Mouse (Mus musculus): ENCODE results near the gene Slc23a2. TPM values are rescaled to one million over a fixed set of nuclear protein-coding genes. Genes with fewer than 3 reads are reported as not detected.
A peak's percentile ranks its signal among the peaks of the same experiment; 100 is the strongest.

Slc23a2 gene
- polyA plus RNA-seq, 1 experiment from 2014 or later: 14.5 TPM

- H3K4me2 ChIP-seq: peak overlapping the region; percentile 54
- H3K4me1 ChIP-seq: peaks cover 13% of the 10 kb centered on the region
- 10% methylated on average over 9 of the region's 9 CpGs for WGBS
- H3K9me3 ChIP-seq (replicated peaks): no peaks in the 10 kb centered on the region
- ATAC-seq (replicated peaks; ENCODE audit: low FRiP score): peak; percentile 77; the same call in 1 of the 2 replicates
- no peaks in the 10 kb centered on the region for H3K27me3 ChIP-seq
- peak overlapping the region; percentile 22 for H3K4me3 ChIP-seq (replicated peaks)
- no peaks in the 10 kb centered on the region for H3K36me3 ChIP-seq
- H3K27ac ChIP-seq: no peak overlapping the region
- no peak overlapping the region for H3K9ac ChIP-seq
Measured at GRCm38 (mm10) chr2:132131266-132131665, 13.6 kb downstream of the Slc23a2 start.

DNA sequence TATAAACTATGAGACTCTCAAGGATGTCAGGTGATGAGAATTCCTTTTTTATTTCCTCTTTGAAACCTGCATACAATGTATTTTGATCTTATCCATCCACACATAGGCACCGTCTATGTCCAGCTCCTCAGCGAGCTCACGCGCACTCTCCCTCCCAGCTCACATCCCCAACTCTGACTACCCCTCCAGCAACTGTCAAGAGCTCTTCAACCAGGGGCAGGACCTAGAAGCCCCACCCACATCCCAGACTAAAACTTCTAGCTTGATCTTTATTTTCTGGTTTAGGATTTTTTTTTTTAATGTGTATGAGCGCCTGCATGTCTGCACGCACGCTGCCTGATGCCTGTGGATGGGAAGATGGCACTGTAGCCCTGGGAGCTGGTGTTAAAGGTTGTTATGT, 14.9 kb downstream of the Slc23a2 start:
- ATAC-seq (replicated peaks; ENCODE audit: low FRiP score): no peak
- no peak overlapping the region for H3K4me3 ChIP-seq (replicated peaks)
- WGBS: 91% methylated on average over 7 of the region's 7 CpGs
- no peaks in the 10 kb centered on the region for H3K9me3 ChIP-seq (replicated peaks)
- H3K36me3 ChIP-seq: no peaks in the 10 kb centered on the region
- H3K27ac ChIP-seq: no peak overlapping the region
- no peak overlapping the region for H3K4me2 ChIP-seq
- no peak overlapping the region for H3K9ac ChIP-seq
- H3K4me1 ChIP-seq: peaks cover 16% of the 10 kb centered on the region
- H3K27me3 ChIP-seq: no peaks in the 10 kb centered on the region

- Histone ChIP-seq H3K4me2 (no peak overlapping the region), H3K36me3 (no peaks in the 10 kb centered on the region)
- WGBS: 88% methylated on average over 7 of the region's 7 CpGs
Measured at GRCm38 (mm10) chr2:132129247-132129646, 15.7 kb downstream of the Slc23a2 start.

GRCm38 (mm10) chr2:132127904-132128303, 17.0 kb downstream of the Slc23a2 start:
- WGBS: 55% methylated on average over 10 of the region's 10 CpGs
- H3K27me3 ChIP-seq: no peaks in the 10 kb centered on the region
- peaks cover 11% of the 10 kb centered on the region for H3K4me1 ChIP-seq
- no peak overlapping the region for H3K9ac ChIP-seq
- H3K27ac ChIP-seq: no peak overlapping the region
- H3K9me3 ChIP-seq (replicated peaks): no peaks in the 10 kb centered on the region
- no peak overlapping the region for H3K4me2 ChIP-seq
- ATAC-seq (replicated peaks; ENCODE audit: low FRiP score): no peak
- H3K4me3 ChIP-seq (replicated peaks): no peak overlapping the region
- no peaks in the 10 kb centered on the region for H3K36me3 ChIP-seq

More at GRCm38 (mm10) chr2:132129247-132129646, 15.7 kb downstream of the Slc23a2 start:
- no peak overlapping the region for H3K27ac ChIP-seq
- H3K9me3 ChIP-seq (replicated peaks): no peaks in the 10 kb centered on the region
- peaks cover 13% of the 10 kb centered on the region for H3K4me1 ChIP-seq
- no peak overlapping the region for H3K4me3 ChIP-seq (replicated peaks)
- no peak for ATAC-seq (replicated peaks; ENCODE audit: low FRiP score)
- no peak overlapping the region for H3K9ac ChIP-seq
- H3K27me3 ChIP-seq: no peaks in the 10 kb centered on the region

DNA sequence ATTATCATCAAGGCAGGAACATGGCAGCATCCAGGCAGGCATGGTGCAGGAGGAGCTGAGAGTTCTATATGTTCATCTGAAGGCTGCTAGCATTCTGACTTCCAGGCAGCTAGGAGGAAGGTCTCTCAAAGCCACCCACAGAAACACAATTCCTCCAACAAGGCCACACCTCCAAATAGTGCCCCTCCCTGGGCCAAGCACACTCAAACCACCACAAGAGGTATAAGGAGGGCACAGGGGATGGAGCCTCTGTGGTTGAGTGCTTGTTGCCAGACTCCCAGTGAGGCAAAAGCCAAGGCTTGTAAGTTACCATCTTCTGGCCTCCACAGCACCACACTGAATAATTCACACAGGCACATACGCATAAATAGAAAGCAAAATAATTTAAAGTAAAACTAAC, 18.6 kb downstream of the Slc23a2 start:
- H3K4me1 ChIP-seq: peaks cover 5% of the 10 kb centered on the region
- H3K4me3 ChIP-seq (replicated peaks): no peak overlapping the region
- no peaks in the 10 kb centered on the region for H3K36me3 ChIP-seq
- 81% methylated on average over 1 of the region's 1 CpGs for WGBS
- ATAC-seq (replicated peaks; ENCODE audit: low FRiP score): no peak
- no peak overlapping the region for H3K27ac ChIP-seq
- H3K9me3 ChIP-seq (replicated peaks): no peaks in the 10 kb centered on the region
- no peak overlapping the region for H3K9ac ChIP-seq
- H3K4me2 ChIP-seq: no peak overlapping the region
- no peaks in the 10 kb centered on the region for H3K27me3 ChIP-seq

GRCm38 (mm10) chr2:132123063-132123462, 21.8 kb downstream of the Slc23a2 start:
- H3K36me3 ChIP-seq: no peaks in the 10 kb centered on the region
- H3K9me3 ChIP-seq (replicated peaks): no peaks in the 10 kb centered on the region
- no peak overlapping the region for H3K9ac ChIP-seq
- H3K4me1 ChIP-seq: peaks cover 3% of the 10 kb centered on the region; the same call in 1 of the 2 replicates
- ATAC-seq (replicated peaks; ENCODE audit: low FRiP score): no peak
- H3K27ac ChIP-seq: no peak overlapping the region
- no peaks in the 10 kb centered on the region for H3K27me3 ChIP-seq
- H3K4me2 ChIP-seq: no peak overlapping the region
- H3K4me3 ChIP-seq (replicated peaks): no peak overlapping the region
- 81% methylated on average over 4 of the region's 4 CpGs for WGBS

DNA sequence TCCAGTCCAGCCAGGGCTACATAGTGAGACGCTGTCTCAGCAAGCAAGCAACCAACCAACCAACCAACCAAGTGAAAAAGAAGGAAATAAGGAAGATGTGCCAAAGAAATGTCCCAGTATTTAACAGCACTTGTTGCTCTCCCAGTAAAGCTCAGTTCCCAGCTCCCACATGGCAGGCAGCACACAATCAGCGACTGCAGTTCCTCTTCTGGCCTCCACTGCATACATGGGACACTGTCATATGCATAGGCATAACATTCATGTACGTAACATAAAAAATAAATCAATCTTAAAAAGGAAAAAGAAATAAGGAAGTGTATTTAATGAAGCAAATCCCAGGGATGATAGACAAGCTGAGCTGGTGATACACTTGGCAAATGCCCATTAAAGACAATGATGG, 23.9 kb downstream of the Slc23a2 start:
- H3K9me3 ChIP-seq (replicated peaks): no peaks in the 10 kb centered on the region
- H3K27me3 ChIP-seq: no peaks in the 10 kb centered on the region
- no peaks in the 10 kb centered on the region for H3K36me3 ChIP-seq
- H3K4me1 ChIP-seq: peaks cover 3% of the 10 kb centered on the region; the same call in 1 of the 2 replicates
- H3K27ac ChIP-seq: no peak overlapping the region
- H3K9ac ChIP-seq: no peak overlapping the region
- 90% methylated on average over 3 of the region's 3 CpGs for WGBS
- H3K4me2 ChIP-seq: no peak overlapping the region
- no peak for ATAC-seq (replicated peaks; ENCODE audit: low FRiP score)
- H3K4me3 ChIP-seq (replicated peaks): no peak overlapping the region

DNA sequence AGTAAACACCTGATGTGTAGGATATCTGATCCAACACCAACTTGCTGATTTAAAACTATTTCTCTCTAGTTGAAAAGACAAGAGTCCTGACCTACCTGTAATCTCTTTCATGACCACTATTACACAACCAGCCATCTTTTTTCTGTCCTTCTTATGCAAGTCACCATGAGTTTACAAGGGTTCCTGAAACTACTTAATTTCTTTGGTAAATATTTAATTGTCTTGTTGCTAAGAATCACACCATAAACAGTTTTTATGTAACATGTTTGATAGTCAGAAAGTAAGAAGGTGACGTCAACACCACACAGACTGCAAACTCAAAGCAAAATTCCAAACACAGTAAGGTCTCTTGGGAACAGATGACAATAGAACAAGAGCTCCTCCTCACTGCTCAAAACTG, 26.3 kb downstream of the Slc23a2 start:
- H3K36me3 ChIP-seq: no peaks in the 10 kb centered on the region
- no peaks in the 10 kb centered on the region for H3K27me3 ChIP-seq
- no peak overlapping the region for H3K4me3 ChIP-seq (replicated peaks)
- H3K4me1 ChIP-seq: peaks cover 20% of the 10 kb centered on the region
- WGBS: 88% methylated on average over 1 of the region's 1 CpGs
- H3K9ac ChIP-seq: no peak overlapping the region
- ATAC-seq (replicated peaks; ENCODE audit: low FRiP score): no peak
- no peak overlapping the region for H3K27ac ChIP-seq
- H3K4me2 ChIP-seq: no peak overlapping the region
- no peaks in the 10 kb centered on the region for H3K9me3 ChIP-seq (replicated peaks)

- no peak overlapping the region for H3K4me3 ChIP-seq (replicated peaks)
- H3K36me3 ChIP-seq: no peaks in the 10 kb centered on the region
- H3K9ac ChIP-seq: no peak overlapping the region
- no peaks in the 10 kb centered on the region for H3K27me3 ChIP-seq
- no peak overlapping the region for H3K4me2 ChIP-seq
- 87% methylated on average over 5 of the region's 5 CpGs for WGBS
- H3K27ac ChIP-seq: no peak overlapping the region
- H3K9me3 ChIP-seq (replicated peaks): no peaks in the 10 kb centered on the region
- peaks cover 21% of the 10 kb centered on the region for H3K4me1 ChIP-seq
- ATAC-seq (replicated peaks; ENCODE audit: low FRiP score): no peak
Measured at GRCm38 (mm10) chr2:132115936-132116335, 29.0 kb downstream of the Slc23a2 start.

DNA sequence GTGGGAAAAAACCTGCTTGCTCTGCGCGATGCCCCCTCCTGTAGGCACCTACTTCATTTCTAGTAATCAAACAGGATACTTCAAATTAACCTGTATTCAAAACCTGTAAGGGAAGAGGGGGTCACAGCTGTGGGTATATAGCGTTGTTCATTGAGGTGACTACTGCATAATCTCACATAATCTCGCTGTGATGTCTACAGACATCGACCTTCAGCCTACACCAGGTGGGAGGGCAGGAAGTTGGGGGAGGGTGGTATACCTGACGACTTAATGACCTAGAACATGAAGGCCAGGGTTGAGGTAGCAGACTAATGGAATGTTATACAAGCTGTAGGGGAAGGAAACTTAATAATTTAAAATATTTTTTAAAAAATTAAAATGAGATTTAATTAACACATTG, 29.6 kb downstream of the Slc23a2 start:
- Histone ChIP-seq H3K4me2 (no peak overlapping the region), H3K9ac (no peak overlapping the region), H3K4me1 (peaks cover 21% of the 10 kb centered on the region), H3K27me3 (no peaks in the 10 kb centered on the region), H3K9me3 (replicated peaks) (no peaks in the 10 kb centered on the region), H3K36me3 (no peaks in the 10 kb centered on the region), H3K4me3 (replicated peaks) (no peak overlapping the region), H3K27ac (peak overlapping the region; percentile 62)
- WGBS: 45% methylated on average over 6 of the region's 6 CpGs
- ATAC-seq (replicated peaks; ENCODE audit: low FRiP score): peak; percentile 65; the same call in 1 of the 2 replicates

- Histone ChIP-seq H3K4me3 (replicated peaks) (no peak overlapping the region), H3K27ac (peak overlapping the region; percentile 62), H3K4me1 (peaks cover 21% of the 10 kb centered on the region), H3K36me3 (no peaks in the 10 kb centered on the region), H3K9me3 (replicated peaks) (no peaks in the 10 kb centered on the region), H3K9ac (no peak overlapping the region), H3K27me3 (no peaks in the 10 kb centered on the region), H3K4me2 (peak overlapping the region; percentile 9; the same call in 1 of the 2 replicates)
- no peak for ATAC-seq (replicated peaks; ENCODE audit: low FRiP score)
- WGBS: 47% methylated on average over 11 of the region's 11 CpGs
Measured at GRCm38 (mm10) chr2:132113962-132114759, 30.7 kb downstream of the Slc23a2 start.

DNA sequence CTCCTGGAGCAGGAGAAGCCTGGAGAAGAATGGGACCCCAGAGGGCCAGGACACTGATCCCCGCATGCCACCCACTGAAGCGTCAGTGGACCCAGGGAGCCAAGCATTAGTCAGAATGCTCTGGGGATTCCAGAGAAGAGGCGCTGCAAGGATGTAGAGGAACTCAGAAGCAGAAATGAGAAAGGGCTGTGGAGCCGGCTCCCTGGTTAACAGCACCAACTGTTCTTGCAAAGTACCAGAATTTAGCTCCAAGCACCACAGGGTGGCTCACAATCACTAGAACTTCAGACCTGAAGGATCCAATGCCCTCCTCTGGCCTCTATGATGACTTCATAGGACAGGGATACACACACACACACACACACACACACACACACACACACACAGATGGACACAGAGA, 32.6 kb downstream of the Slc23a2 start:
- Histone ChIP-seq H3K27ac (no peak overlapping the region), H3K4me1 (peaks cover 23% of the 10 kb centered on the region), H3K27me3 (no peaks in the 10 kb centered on the region), H3K4me2 (no peak overlapping the region), H3K9me3 (replicated peaks) (no peaks in the 10 kb centered on the region), H3K4me3 (replicated peaks) (no peak overlapping the region), H3K9ac (no peak overlapping the region), H3K36me3 (no peaks in the 10 kb centered on the region)
- no peak for ATAC-seq (replicated peaks; ENCODE audit: low FRiP score)
- WGBS: 95% methylated on average over 4 of the region's 4 CpGs

- Histone ChIP-seq H3K4me1 (peaks cover 27% of the 10 kb centered on the region), H3K36me3 (no peaks in the 10 kb centered on the region), H3K27me3 (no peaks in the 10 kb centered on the region), H3K4me2 (no peak overlapping the region), H3K9me3 (replicated peaks) (no peaks in the 10 kb centered on the region), H3K4me3 (replicated peaks) (no peak overlapping the region), H3K27ac (no peak overlapping the region), H3K9ac (no peak overlapping the region)
- ATAC-seq (replicated peaks; ENCODE audit: low FRiP score): no peak
- WGBS: 67% methylated on average over 2 of the region's 2 CpGs
Measured at GRCm38 (mm10) chr2:132111905-132112304, 33.0 kb downstream of the Slc23a2 start.
